Comparison of ENCODE assay signal across 16 mouse cellular contexts in genomic region chr14:103114994-103115670, GRCm38 (mm10). TPM values are rescaled to one million over a fixed set of nuclear protein-coding genes. Genes with fewer than 3 reads are reported as not detected.
A peak's percentile ranks its signal among the peaks of the same experiment; 100 is the strongest.
DNase-seq lines count a peak whose midpoint lies in the region; ATAC-seq lines count a peak whose summit lies in the region.
"Had no signal": no experiment of that assay in that cellular context is flagged by ENCODE, and none has a peak within 500 bp of the region (broad histone marks: within the 10 kb centered on the region; RNA-seq: fewer than 3 reads in every experiment).

No protein-coding gene starts in this region.

- H3K9me3 ChIP-seq in midbrain, embryonic 11.5 days (ENCODE audit: control insufficient read depth, low read length): no peaks in the 10 kb centered on the region
- no peaks in the 10 kb centered on the region for H3K9me3 ChIP-seq in midbrain, embryonic 15.5 days
- no peaks in the 10 kb centered on the region for H3K9me3 ChIP-seq in liver, embryonic 13.5 days (replicated peaks)
- H3K9me3 ChIP-seq: forebrain, embryonic 10.5 days had no signal

- no peak overlapping the region for H3K4me2 ChIP-seq in midbrain, embryonic 11.5 days
- no peak overlapping the region for H3K4me2 ChIP-seq in midbrain, embryonic 15.5 days
- H3K4me2 ChIP-seq in liver, embryonic 13.5 days: no peak overlapping the region

- ATAC-seq in midbrain, embryonic 11.5 days (ENCODE audit: low FRiP score): no peak
- ATAC-seq in midbrain, embryonic 15.5 days (replicated peaks): no peak
- ATAC-seq in liver, embryonic 13.5 days (ENCODE audit: low read depth): peak; percentile 81

- H3K9ac ChIP-seq in midbrain, embryonic 11.5 days (ENCODE audit: low read length): no peak overlapping the region
- no peak overlapping the region for H3K9ac ChIP-seq in midbrain, embryonic 15.5 days
- H3K9ac ChIP-seq in liver, embryonic 13.5 days: no peak overlapping the region

- no peaks in the 10 kb centered on the region for H3K27me3 ChIP-seq in midbrain, embryonic 11.5 days (ENCODE audit: control insufficient read depth, insufficient read depth, low read length)
- H3K27me3 ChIP-seq in midbrain, embryonic 15.5 days (replicated peaks): no peaks in the 10 kb centered on the region
- H3K27me3 ChIP-seq in liver, embryonic 13.5 days: no peaks in the 10 kb centered on the region

- WGBS in midbrain, embryonic 11.5 days: 94% methylated on average over 3 of the region's 3 CpGs
- WGBS in midbrain, embryonic 15.5 days: 97% methylated on average over 3 of the region's 3 CpGs
- WGBS in liver, embryonic 13.5 days (ENCODE audit: insufficient replicate concordance): 88% methylated on average over 3 of the region's 3 CpGs

- DNase-seq in midbrain, embryonic 11.5 days (ENCODE audit: low spot score, missing footprints): peak; percentile 37
- peak; percentile 23 for DNase-seq in c-Kit-positive CD71-positive TER-119-positive erythroid progenitor cells, embryonic 14.5 days (ENCODE audit: low spot score)
- DNase-seq in liver, embryonic 13.5 days: no peak
- DNase-seq in embryo, embryonic 11 days: no peak
- DNase-seq in layer of hippocampus, postnatal 14 days (ENCODE audit: low spot score in 2 of 2): no peak
- DNase-seq in frontal cortex, postnatal 25 days (ENCODE audit: low spot score in 2 of 2): no peak
- DNase-seq in ovary, postnatal 14 days (ENCODE audit: low spot score): no peak
- DNase-seq: adrenal gland, postnatal 14 days; cerebellum, postnatal 10 days; gastrocnemius, postnatal 25 days; heart, postnatal 4 days; kidney, postnatal 25 days; lung, postnatal 4 days; thymus, postnatal 4 days had no signal

- H3K27ac ChIP-seq in midbrain, embryonic 11.5 days (ENCODE audit: low read depth, low read length): no peak overlapping the region
- H3K27ac ChIP-seq in midbrain, embryonic 15.5 days: no peak overlapping the region
- no peak overlapping the region for H3K27ac ChIP-seq in liver, embryonic 13.5 days
- H3K27ac ChIP-seq: forebrain, embryonic 10.5 days had no signal

- H3K4me3 ChIP-seq in midbrain, embryonic 11.5 days (ENCODE audit: low read depth, low read length): no peak overlapping the region
- no peak overlapping the region for H3K4me3 ChIP-seq in midbrain, embryonic 15.5 days
- H3K4me3 ChIP-seq in liver, embryonic 13.5 days (replicated peaks): no peak overlapping the region
- H3K4me3 ChIP-seq: forebrain, embryonic 10.5 days had no signal

- H3K4me1 ChIP-seq in midbrain, embryonic 11.5 days (ENCODE audit: control insufficient read depth, insufficient read depth, low read length): no peaks in the 10 kb centered on the region
- no peaks in the 10 kb centered on the region for H3K4me1 ChIP-seq in midbrain, embryonic 15.5 days
- H3K4me1 ChIP-seq in liver, embryonic 13.5 days (replicated peaks): no peaks in the 10 kb centered on the region
- H3K4me1 ChIP-seq: forebrain, embryonic 10.5 days had no signal

- H3K36me3 ChIP-seq in midbrain, embryonic 11.5 days (ENCODE audit: control insufficient read depth, insufficient read depth, low read length): peaks cover 3% of the 10 kb centered on the region; the same call in 1 of the 2 replicates
- H3K36me3 ChIP-seq in midbrain, embryonic 15.5 days (replicated peaks): peaks cover 55% of the 10 kb centered on the region
- peaks cover 48% of the 10 kb centered on the region for H3K36me3 ChIP-seq in liver, embryonic 13.5 days

RNA-seq across cellular contexts. Expression of gene Fbxl3, which starts 15.8 kb away (rescaled TPM):
- 26.5 and 27.3 TPM in 2 replicates for polyA plus RNA-seq in midbrain, embryonic 11.5 days (2014; fragmentation: Nextera tagmentation; extraction: Ambion mirVana)
- 21.4 and 22.0 TPM in 2 replicates for polyA plus RNA-seq in midbrain, embryonic 15.5 days (2015; fragmentation: Nextera tagmentation; extraction: Ambion mirVana)
- polyA plus RNA-seq in liver, embryonic 13.5 days (2015; fragmentation: Nextera tagmentation; extraction: Ambion mirVana): 10.5 and 13.9 TPM in 2 replicates
- 10 to 100 TPM; 71.5 to 71.8 TPM for total RNA-seq in layer of hippocampus, postnatal 14 days (2021)

RNA-seq across cellular contexts. Expression of gene Cln5, which starts 45.1 kb away (rescaled TPM):
- polyA plus RNA-seq in midbrain, embryonic 11.5 days (2014; fragmentation: Nextera tagmentation; extraction: Ambion mirVana): 27.1 and 30.4 TPM in 2 replicates
- 11.6 and 12.1 TPM in 2 replicates for polyA plus RNA-seq in midbrain, embryonic 15.5 days (2015; fragmentation: Nextera tagmentation; extraction: Ambion mirVana)
- 20.9 and 25.2 TPM in 2 replicates for polyA plus RNA-seq in liver, embryonic 13.5 days (2015; fragmentation: Nextera tagmentation; extraction: Ambion mirVana)
- 1 to 10 TPM; 6.4 to 8.9 TPM for total RNA-seq in layer of hippocampus, postnatal 14 days (2021)

Comparison
In these comparisons a context has a peak if more than half of its experiments do, and no peak if none do; other contexts are left out.
1. DNase-seq: peak in midbrain, embryonic 11.5 days (single experiment) and c-Kit-positive CD71-positive TER-119-positive erythroid progenitor cells, embryonic 14.5 days (single experiment); none in liver, embryonic 13.5 days (single experiment), embryo, embryonic 11 days (single experiment), layer of hippocampus, postnatal 14 days (0 of 2), frontal cortex, postnatal 25 days (0 of 2) and ovary, postnatal 14 days (single experiment).